23 mouse cellular contexts compared by ENCODE assay signal in genomic region chr2:4596992-4597391, GRCm38 (mm10).
"Had no signal": no experiment of that assay in that cellular context is flagged by ENCODE, and none has a peak within 500 bp of the region (broad histone marks: within the 10 kb centered on the region; RNA-seq: fewer than 3 reads in every experiment).

No protein-coding gene starts in this region.

- ATAC-seq: liver, postnatal 0 days; lung, postnatal 0 days; midbrain, embryonic 15.5 days had no signal

- H3K4me1 ChIP-seq: midbrain, embryonic 12.5 days had no signal

- H3K9ac ChIP-seq: limb, embryonic 12.5 days; limb, embryonic 15.5 days; liver, embryonic 14.5 days; liver, postnatal 0 days; lung, embryonic 14.5 days; midbrain, embryonic 12.5 days; midbrain, embryonic 15.5 days had no signal

- H3K4me2 ChIP-seq: limb, embryonic 12.5 days; limb, embryonic 15.5 days; liver, embryonic 11.5 days; lung, embryonic 14.5 days; midbrain, embryonic 12.5 days; midbrain, embryonic 15.5 days had no signal

- H3K27ac ChIP-seq: left cerebral cortex, adult 2 months; limb, embryonic 15.5 days; liver, embryonic 14.5 days; macrophage; midbrain, embryonic 12.5 days; midbrain, embryonic 15.5 days; stomach, postnatal 0 days had no signal

- DNase-seq: kidney, adult 9 months; kidney, postnatal 14 days; kidney, postnatal 4 days; layer of hippocampus, adult 9-11 months; left cerebral cortex, postnatal 4 days; liver, postnatal 0 days; lung, embryonic 14.5 days; right cerebral cortex, adult 18-20 months; right cerebral cortex, postnatal 14 days; right cerebral cortex, postnatal 4 days; thymus, adult 2 months; thymus, postnatal 14 days; thymus, postnatal 4 days had no signal

- H3K9me3 ChIP-seq: limb, embryonic 12.5 days; limb, embryonic 15.5 days; midbrain, embryonic 12.5 days; midbrain, embryonic 15.5 days had no signal

- H3K27me3 ChIP-seq: limb, embryonic 12.5 days; limb, embryonic 15.5 days; midbrain, embryonic 12.5 days; midbrain, embryonic 15.5 days had no signal

- H3K4me3 ChIP-seq: left cerebral cortex, adult 2 months; limb, embryonic 12.5 days; limb, embryonic 15.5 days; midbrain, embryonic 12.5 days; midbrain, embryonic 15.5 days had no signal
